ENCODE assay signal across 13 mouse cellular contexts in the genomic region with DNA sequence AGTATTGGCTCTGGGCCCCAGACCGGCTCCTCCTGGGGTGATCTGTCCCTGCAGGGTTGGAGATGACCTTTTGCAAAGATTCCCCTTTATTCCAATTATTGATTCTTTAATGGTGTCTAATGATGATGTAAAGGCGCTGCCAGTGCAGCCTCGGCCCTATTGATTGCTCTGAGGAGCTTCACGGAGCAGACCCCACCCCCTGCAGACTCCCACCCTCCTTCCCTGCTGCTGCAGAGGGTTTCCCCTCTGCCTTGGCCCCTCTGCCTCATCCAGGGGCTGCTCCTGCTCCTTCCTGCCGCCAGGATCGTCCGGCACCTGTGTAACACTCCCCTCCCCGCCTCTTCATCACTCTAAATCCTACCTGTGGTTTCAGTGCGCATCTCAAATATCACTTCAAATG.
DNase-seq lines count a peak whose midpoint lies in the region; ATAC-seq and TF ChIP-seq lines count a peak whose summit lies in the region.
"Had no signal": no experiment of that assay in that cellular context is flagged by ENCODE, and none has a peak within 500 bp of the region (broad histone marks: within the 10 kb centered on the region; RNA-seq: fewer than 3 reads in every experiment).

No protein-coding gene starts in this region.

- H3K27ac ChIP-seq in embryonic facial prominence, embryonic 10.5 days (replicated peaks): peak overlapping the region; percentile 57
- no peak overlapping the region for H3K27ac ChIP-seq in embryonic facial prominence, embryonic 13.5 days
- peak overlapping the region; percentile 26; the same call in 1 of the 2 replicates for H3K27ac ChIP-seq in hindbrain, embryonic 16.5 days (ENCODE audit: low read depth, low read length)
- peak overlapping the region; percentile 80 for H3K27ac ChIP-seq in midbrain, postnatal 0 days (ENCODE audit: low read depth, low read length)
- H3K27ac ChIP-seq: heart, embryonic 13.5 days; liver, embryonic 13.5 days had no signal

- no peaks in the 10 kb centered on the region for H3K36me3 ChIP-seq in embryonic facial prominence, embryonic 10.5 days (replicated peaks)
- H3K36me3 ChIP-seq in embryonic facial prominence, embryonic 13.5 days: no peaks in the 10 kb centered on the region
- H3K36me3 ChIP-seq in hindbrain, embryonic 16.5 days (ENCODE audit: control insufficient read depth, insufficient read depth, low read length): no peaks in the 10 kb centered on the region
- H3K36me3 ChIP-seq in midbrain, postnatal 0 days (ENCODE audit: insufficient read depth, low read length): no peaks in the 10 kb centered on the region
- H3K36me3 ChIP-seq: G1E; heart, embryonic 13.5 days; liver, embryonic 13.5 days had no signal

- no peak overlapping the region for H3K9ac ChIP-seq in embryonic facial prominence, embryonic 13.5 days
- H3K9ac ChIP-seq in hindbrain, embryonic 16.5 days (ENCODE audit: low read depth, low read length): peak overlapping the region; percentile 0; the same call in 1 of the 2 replicates
- no peak overlapping the region; the same call in 1 of the 2 replicates for H3K9ac ChIP-seq in midbrain, postnatal 0 days (replicated peaks; ENCODE audit: low read length, poor library complexity, severe bottlenecking)
- H3K9ac ChIP-seq: heart, embryonic 13.5 days; liver, embryonic 13.5 days had no signal

- no peaks in the 10 kb centered on the region for H3K9me3 ChIP-seq in embryonic facial prominence, embryonic 10.5 days
- no peaks in the 10 kb centered on the region for H3K9me3 ChIP-seq in embryonic facial prominence, embryonic 13.5 days
- no peaks in the 10 kb centered on the region for H3K9me3 ChIP-seq in hindbrain, embryonic 16.5 days (ENCODE audit: control insufficient read depth, low read length)
- no peaks in the 10 kb centered on the region for H3K9me3 ChIP-seq in midbrain, postnatal 0 days (ENCODE audit: low read length)
- H3K9me3 ChIP-seq: heart, embryonic 13.5 days; liver, embryonic 13.5 days had no signal

- H3K4me3 ChIP-seq in embryonic facial prominence, embryonic 10.5 days: no peak overlapping the region
- H3K4me3 ChIP-seq in embryonic facial prominence, embryonic 13.5 days: no peak overlapping the region
- no peak overlapping the region for H3K4me3 ChIP-seq in hindbrain, embryonic 16.5 days (ENCODE audit: low read length)
- no peak overlapping the region for H3K4me3 ChIP-seq in midbrain, postnatal 0 days (ENCODE audit: low read depth, low read length)
- H3K4me3 ChIP-seq: heart, embryonic 13.5 days; liver, embryonic 13.5 days had no signal

- no peak for DNase-seq in embryonic facial prominence, embryonic 10.5 days (ENCODE audit: low spot score)
- DNase-seq in midbrain, postnatal 0 days (ENCODE audit: low spot score): no peak
- no peak for DNase-seq in cerebellum, postnatal 36 days
- no peak for DNase-seq in lung, postnatal 25 days (ENCODE audit: low spot score)
- DNase-seq in ovary, postnatal 14 days (ENCODE audit: low spot score): no peak
- DNase-seq: adrenal gland, adult 2 months; cerebellum, adult 18-20 months; liver, embryonic 13.5 days; right cerebral cortex, adult 18-20 months had no signal

- 29% methylated on average over 9 of the region's 9 CpGs for WGBS in embryonic facial prominence, embryonic 10.5 days
- WGBS in embryonic facial prominence, embryonic 13.5 days: 23% methylated on average over 9 of the region's 9 CpGs
- WGBS in hindbrain, embryonic 16.5 days: 30% methylated on average over 9 of the region's 9 CpGs
- 24% methylated on average over 9 of the region's 9 CpGs for WGBS in midbrain, postnatal 0 days

- peaks cover 41% of the 10 kb centered on the region for H3K4me1 ChIP-seq in embryonic facial prominence, embryonic 10.5 days
- peaks cover 20% of the 10 kb centered on the region for H3K4me1 ChIP-seq in embryonic facial prominence, embryonic 13.5 days
- peaks cover 21% of the 10 kb centered on the region for H3K4me1 ChIP-seq in hindbrain, embryonic 16.5 days (ENCODE audit: control insufficient read depth, insufficient read depth, low read depth, low read length)
- no peaks in the 10 kb centered on the region; the same call in 1 of the 2 replicates for H3K4me1 ChIP-seq in midbrain, postnatal 0 days (ENCODE audit: insufficient read depth, low read length)

- no peak for TF ChIP-seq CTCF in midbrain, postnatal 0 days (IDR thresholded peaks at IDR 0.05)

- H3K4me2 ChIP-seq in embryonic facial prominence, embryonic 13.5 days: 0 out of 2 replicates have a peak overlapping the region, but pooled peaks have one; percentile 5
- no peak overlapping the region for H3K4me2 ChIP-seq in hindbrain, embryonic 16.5 days (ENCODE audit: low read length)
- no peak overlapping the region for H3K4me2 ChIP-seq in midbrain, postnatal 0 days (ENCODE audit: low read depth, low read length, poor library complexity, severe bottlenecking)
- H3K4me2 ChIP-seq: liver, embryonic 13.5 days had no signal

- H3K27me3 ChIP-seq in embryonic facial prominence, embryonic 10.5 days (replicated peaks; ENCODE audit: low read depth, poor library complexity, severe bottlenecking): no peaks in the 10 kb centered on the region
- H3K27me3 ChIP-seq in embryonic facial prominence, embryonic 13.5 days: no peaks in the 10 kb centered on the region
- no peaks in the 10 kb centered on the region for H3K27me3 ChIP-seq in hindbrain, embryonic 16.5 days (replicated peaks; ENCODE audit: control insufficient read depth, insufficient read depth, low read length)
- H3K27me3 ChIP-seq in midbrain, postnatal 0 days (ENCODE audit: insufficient read depth, low read length): no peaks in the 10 kb centered on the region
- H3K27me3 ChIP-seq: liver, embryonic 13.5 days had no signal

- ATAC-seq in embryonic facial prominence, embryonic 13.5 days (ENCODE audit: insufficient number of reproducible peaks, insufficient read depth, low FRiP score, low TSS enrichment, low read depth): no peak
- ATAC-seq in hindbrain, embryonic 16.5 days: no peak
- no peak for ATAC-seq in midbrain, postnatal 0 days (ENCODE audit: low FRiP score)
